Mouse (Mus musculus) macrophage (primary cell): ENCODE data around the gene Nr1h3. TPM values are rescaled to one million over a fixed set of nuclear protein-coding genes. Genes with fewer than 3 reads are reported as not detected.

Source experiments
- H3K27ac ChIP-seq: fragments of 350-480 bp; formaldehyde crosslinking; 2 replicates; pipeline ENCODE4 v1.9.0; 2021
- H3K36me3 ChIP-seq: fragments of 350-480 bp; formaldehyde crosslinking; 2 replicates; pipeline ENCODE4 v1.9.0; 2021; ENCODE audit errors: inconsistent target
- H3K4me3 ChIP-seq: fragments of 350-480 bp; formaldehyde crosslinking; 2 replicates; pipeline ENCODE4 v1.9.0; 2021; ENCODE audit errors: inconsistent target
- H3K79me2 ChIP-seq: fragments of 350-480 bp; formaldehyde crosslinking; 2 replicates; pipeline ENCODE4 v1.9.0; 2021; ENCODE audit errors: inconsistent target
- WGBS: methylation state at CpG from one replicate; pipeline ENCODE4 v1.1.7; 2026; ENCODE audit warnings: inconsistent platforms; ENCODE audit not compliant: missing documents; 5-methylcytosine and 5-hydroxymethylcytosine counted together
- polyA plus RNA-seq: library from polyadenylated mRNA; stranded (reverse); fragments of 250-400 nt; gene quantifications from 3 replicates; pipeline ENCODE4 v1.2.4, GENCODE M21; 2018; ENCODE audit warnings: inconsistent platforms

The Nr1h3 gene
- polyA plus RNA-seq, 1 experiment from 2014 or later: 67.5 TPM

- WGBS: 26% methylated on average over 9 of the region's 9 CpGs
- Histone ChIP-seq H3K27ac (peak overlapping the region; percentile 97), H3K79me2 (peaks cover 51% of the 10 kb centered on the region), H3K4me3 (peak overlapping the region; percentile 10; the same call in 1 of the 2 replicates), H3K36me3 (peaks cover 37% of the 10 kb centered on the region)
These were observed 3.7 kb upstream of the Nr1h3 start for GRCm38 (mm10) chr2:91206254-91206775.

GRCm38 (mm10) chr2:91202972-91203656 is 480 bp upstream of the Nr1h3 start:
- H3K36me3 ChIP-seq: peaks cover 9% of the 10 kb centered on the region
- H3K27ac ChIP-seq: peak overlapping the region; percentile 97
- peaks cover 30% of the 10 kb centered on the region for H3K79me2 ChIP-seq
- peak overlapping the region; percentile 94 for H3K4me3 ChIP-seq
- 16% methylated on average over 19 of the region's 20 CpGs for WGBS

- no peak overlapping the region for H3K27ac ChIP-seq
- H3K79me2 ChIP-seq: peaks cover 11% of the 10 kb centered on the region
- H3K36me3 ChIP-seq: no peaks in the 10 kb centered on the region
- 85% methylated on average over 3 of the region's 3 CpGs for WGBS
- no peak overlapping the region for H3K4me3 ChIP-seq
These were observed 3.7 kb downstream of the Nr1h3 start for GRCm38 (mm10) chr2:91198888-91199287.

- 15% methylated on average over 3 of the region's 3 CpGs for WGBS
These were observed 6.0 kb downstream of the Nr1h3 start for GRCm38 (mm10) chr2:91196577-91197001.

GRCm38 (mm10) chr2:91194624-91195332 is 7.9 kb downstream of the Nr1h3 start:
- H3K36me3 ChIP-seq: peaks cover 20% of the 10 kb centered on the region; the same call in 1 of the 2 replicates
- WGBS: 3% methylated on average over 22 of the region's 27 CpGs
- H3K79me2 ChIP-seq: no peaks in the 10 kb centered on the region; the same call in 1 of the 2 replicates
- H3K4me3 ChIP-seq: peak overlapping the region; percentile 28
- H3K27ac ChIP-seq: peak overlapping the region; percentile 84

More at GRCm38 (mm10) chr2:91196577-91197001, 6.0 kb downstream of the Nr1h3 start:
- Histone ChIP-seq H3K4me3 (no peak overlapping the region), H3K79me2 (no peaks in the 10 kb centered on the region; the same call in 1 of the 2 replicates), H3K36me3 (0 out of 2 replicates have a peak, but pooled peaks cover 9% of the 10 kb centered on the region), H3K27ac (peak overlapping the region; percentile 84)

- 92% methylated on average over 16 of the region's 16 CpGs for WGBS
- H3K79me2 ChIP-seq: no peaks in the 10 kb centered on the region; the same call in 1 of the 2 replicates
- no peak overlapping the region for H3K27ac ChIP-seq
- H3K36me3 ChIP-seq: peaks cover 23% of the 10 kb centered on the region; the same call in 1 of the 2 replicates
- H3K4me3 ChIP-seq: no peak overlapping the region
These were observed 12.1 kb downstream of the Nr1h3 start for GRCm38 (mm10) chr2:91190501-91190900.

GRCm38 (mm10) chr2:91187431-91187830 is 15.2 kb downstream of the Nr1h3 start:
- Histone ChIP-seq H3K79me2 (no peaks in the 10 kb centered on the region), H3K4me3 (no peak overlapping the region), H3K36me3 (peaks cover 23% of the 10 kb centered on the region; the same call in 1 of the 2 replicates), H3K27ac (no peak overlapping the region)
- 58% methylated on average over 4 of the region's 4 CpGs for WGBS

GRCm38 (mm10) chr2:91186208-91186607 is 16.4 kb downstream of the Nr1h3 start:
- WGBS: 88% methylated on average over 1 of the region's 1 CpGs
- Histone ChIP-seq H3K27ac (no peak overlapping the region), H3K79me2 (peaks cover 11% of the 10 kb centered on the region), H3K4me3 (no peak overlapping the region), H3K36me3 (peaks cover 13% of the 10 kb centered on the region; the same call in 1 of the 2 replicates)

GRCm38 (mm10) chr2:91183711-91184405 is 18.8 kb downstream of the Nr1h3 start, which contains the start of gene Madd:
Madd (minus strand) TSS chr2:91183837.
- WGBS: 20% methylated on average over 15 of the region's 15 CpGs
- peak within 1 kb of the TSS; percentile 86 for H3K27ac ChIP-seq

GRCm38 (mm10) chr2:91183148-91183513 is 19.5 kb downstream of the Nr1h3 start:
- 1% methylated on average over 9 of the region's 9 CpGs for WGBS
- H3K36me3 ChIP-seq: peaks cover 23% of the 10 kb centered on the region
- peaks cover 41% of the 10 kb centered on the region for H3K79me2 ChIP-seq
- H3K27ac ChIP-seq: peak overlapping the region; percentile 86
- H3K4me3 ChIP-seq: peak overlapping the region; percentile 49

More at GRCm38 (mm10) chr2:91183711-91184405, 18.8 kb downstream of the Nr1h3 start, which contains the start of gene Madd:
- Histone ChIP-seq H3K79me2 (peaks cover 34% of the 10 kb centered on the region), H3K4me3 (peak within 1 kb of the TSS; percentile 49), H3K36me3 (peaks cover 16% of the 10 kb centered on the region)

GRCm38 (mm10) chr2:91182405-91183147 is 20.1 kb downstream of the Nr1h3 start:
- Histone ChIP-seq H3K36me3 (peaks cover 29% of the 10 kb centered on the region), H3K27ac (peak overlapping the region; percentile 86), H3K79me2 (peaks cover 45% of the 10 kb centered on the region), H3K4me3 (peak overlapping the region; percentile 49)
- WGBS: 2% methylated on average over 64 of the region's 81 CpGs

GRCm38 (mm10) chr2:91182016-91182404 is 20.6 kb downstream of the Nr1h3 start:
- Histone ChIP-seq H3K4me3 (peak overlapping the region; percentile 49), H3K36me3 (peaks cover 30% of the 10 kb centered on the region), H3K79me2 (peaks cover 45% of the 10 kb centered on the region), H3K27ac (no peak overlapping the region)
- WGBS: 6% methylated on average over 8 of the region's 8 CpGs

GRCm38 (mm10) chr2:91180706-91181105 is 21.9 kb downstream of the Nr1h3 start:
- no peak overlapping the region for H3K4me3 ChIP-seq
- H3K27ac ChIP-seq: no peak overlapping the region
- WGBS: 76% methylated on average over 5 of the region's 5 CpGs

More at GRCm38 (mm10) chr2:91180706-91181105, 21.9 kb downstream of the Nr1h3 start:
- peaks cover 40% of the 10 kb centered on the region for H3K36me3 ChIP-seq
- peaks cover 54% of the 10 kb centered on the region for H3K79me2 ChIP-seq
